Mouse (Mus musculus) activated CD4-positive, CD25-positive, alpha-beta regulatory T cell, adult 9 weeks (primary cell): Measurements from ENCODE around the gene AU022751. TPM values are rescaled to one million over a fixed set of nuclear protein-coding genes. Genes with fewer than 3 reads are reported as not detected.

Source experiments
- polyA plus RNA-seq: library from polyadenylated mRNA; unstranded; fragments of 100-300 nt; shearing (Covaris generic); gene quantifications from one replicate; pipeline ENCODE4 v1.2.1, GENCODE M21; 2017

The AU022751 gene
- polyA plus RNA-seq: not detected

DNA sequence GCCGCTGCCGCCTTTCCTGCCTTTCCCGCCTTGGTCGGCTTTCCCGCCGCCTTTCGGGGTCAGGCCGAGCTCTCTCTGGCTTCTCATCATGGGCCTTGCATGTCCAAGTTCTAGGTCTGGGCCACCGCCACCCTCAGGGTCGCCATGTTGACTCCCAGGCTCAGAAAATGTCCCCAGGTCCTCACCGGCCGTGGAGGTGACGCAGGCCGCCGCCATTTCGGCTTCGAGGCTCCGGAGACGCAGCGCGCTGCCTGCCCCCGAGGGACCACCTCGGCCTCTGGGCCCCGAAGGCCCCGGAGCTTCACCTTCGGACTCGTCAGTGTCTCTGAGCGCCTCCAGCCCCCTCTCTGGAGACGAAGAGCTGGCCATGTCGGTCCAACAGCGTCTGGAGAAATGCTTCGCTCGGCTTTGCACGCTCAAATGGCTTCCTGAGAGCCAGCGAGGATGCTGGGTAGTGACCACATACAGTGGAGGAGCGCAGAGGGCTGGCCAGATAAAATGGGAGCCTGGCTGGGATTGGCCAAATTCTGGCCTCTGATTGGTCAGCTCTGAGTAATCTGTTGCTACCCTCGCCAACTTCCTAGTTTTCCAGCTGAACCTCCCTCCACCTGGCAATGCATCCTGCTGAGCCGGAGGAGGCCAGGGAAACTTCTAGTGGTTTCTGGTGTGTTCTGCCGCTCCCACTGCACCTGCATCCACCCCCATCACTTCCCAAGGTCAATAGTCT is at the start of gene AU022751:
TSS of gene AU022751 (minus strand) at position 466 of the 727 bp plus-strand sequence.

DNA sequence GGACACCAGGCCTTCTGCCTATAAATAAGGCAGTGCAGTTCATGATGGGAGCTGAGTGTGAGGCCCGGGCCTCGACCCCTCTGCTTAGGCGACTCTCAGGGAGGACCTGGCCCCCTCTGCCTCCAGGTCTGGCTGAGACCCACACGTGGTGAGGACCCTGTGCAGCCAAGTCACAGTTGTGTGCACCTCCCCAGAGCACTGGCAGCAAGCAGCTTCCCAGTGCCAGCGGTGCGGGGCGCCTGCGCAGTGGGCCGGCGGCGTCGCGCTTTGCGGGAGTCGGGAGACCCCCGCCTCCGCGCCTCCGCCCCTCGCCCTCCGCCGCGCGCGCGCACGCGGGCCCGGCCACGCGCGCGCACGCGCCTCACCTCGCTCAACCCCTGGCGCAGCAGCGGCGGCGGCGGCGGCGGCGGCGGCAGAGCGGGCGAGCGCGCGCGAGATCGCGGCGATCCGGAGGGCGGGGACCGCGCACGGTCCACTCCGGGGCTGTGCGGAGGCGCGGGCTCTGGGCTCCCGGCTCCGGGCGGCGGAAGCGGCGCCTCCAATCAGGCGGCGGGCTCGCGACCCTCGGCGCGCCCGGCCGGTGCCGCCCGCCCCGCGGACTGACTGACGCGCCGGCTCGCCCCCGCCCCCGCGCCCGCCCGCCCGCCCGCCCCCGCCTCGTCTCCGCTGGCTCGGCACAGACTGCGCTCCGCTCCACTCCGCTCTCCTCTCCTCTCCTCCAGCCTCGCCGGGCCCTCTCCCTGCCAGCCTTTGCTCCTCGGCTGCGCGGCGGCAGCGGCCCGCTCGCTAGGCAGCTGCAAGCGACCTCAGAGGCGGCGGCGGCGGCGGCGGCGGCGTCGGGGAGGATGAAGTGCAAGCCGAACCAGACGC is 35.9 kb downstream of the AU022751 start, which contains the start of gene Nudt11:
TSS of gene Nudt11 (plus strand) at position 388 of the 870 bp plus-strand sequence.

Other genes with a start within 250 kb of the AU022751 start
- not detected for gene Nudt11, start 36.0 kb downstream of the AU022751 start, polyA plus RNA-seq
- not detected for gene Nudt10, start 89.6 kb upstream of the AU022751 start, polyA plus RNA-seq
- not detected for gene Bmp15, start 237.3 kb upstream of the AU022751 start, polyA plus RNA-seq